Mouse (Mus musculus): ENCODE data around the gene Gm13089.
"Not testable (repeated sequence)": the region's sequence is repeated elsewhere in the genome, so short reads cannot be mapped to it uniquely, and the experiment has no call there.

Gene Gm13089

GRCm38 (mm10) chr4:143702611-143703010 lies at the start of gene Gm13089:
Gene Gm13089, minus strand, starts transcription at chr4:143702711.
- no peak for DNase-seq (ENCODE audit: low spot score in 2 of 2)

- no peak for DNase-seq (ENCODE audit: low spot score in 2 of 2)
These were observed 16.6 kb upstream of the Gm13089 start, which contains the start of gene Gm13078 for GRCm38 (mm10) chr4:143719155-143719554. Gene Gm13078, plus strand, starts transcription at chr4:143719455.

DNA sequence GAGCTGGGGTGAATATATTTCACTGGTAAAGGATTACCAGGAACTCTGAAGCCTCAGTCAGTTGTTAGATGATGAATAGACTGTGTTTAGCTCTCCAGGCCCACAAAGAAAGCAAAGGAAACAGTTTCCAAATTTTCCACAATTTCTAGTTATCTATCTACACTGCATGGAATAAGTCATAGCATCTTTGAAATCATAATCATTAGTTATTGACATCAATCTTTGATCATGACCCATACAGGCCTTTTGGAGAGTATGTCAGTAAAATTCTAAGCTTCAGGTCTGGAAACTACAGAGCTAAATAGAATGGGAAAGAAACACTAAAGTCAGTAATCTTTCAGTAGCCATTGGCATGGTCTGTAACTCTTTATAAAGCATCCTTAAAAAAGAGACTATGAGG lies 45.4 kb downstream of the Gm13089 start, which contains the start of gene Gm13088:
Gene Gm13088 (minus strand): TSS at position 101 of the 400 bp plus-strand sequence.
- not testable (repeated sequence) for DNase-seq (ENCODE audit: low spot score in 2 of 2)
